Mouse (Mus musculus) kidney, adult 18-20 months (tissue): ENCODE data around the gene Sh2b1.

Experiments
- DNase-seq: peaks from one replicate; pipeline ENCODE4 v3.0.0; 2021

The Sh2b1 gene

DNA sequence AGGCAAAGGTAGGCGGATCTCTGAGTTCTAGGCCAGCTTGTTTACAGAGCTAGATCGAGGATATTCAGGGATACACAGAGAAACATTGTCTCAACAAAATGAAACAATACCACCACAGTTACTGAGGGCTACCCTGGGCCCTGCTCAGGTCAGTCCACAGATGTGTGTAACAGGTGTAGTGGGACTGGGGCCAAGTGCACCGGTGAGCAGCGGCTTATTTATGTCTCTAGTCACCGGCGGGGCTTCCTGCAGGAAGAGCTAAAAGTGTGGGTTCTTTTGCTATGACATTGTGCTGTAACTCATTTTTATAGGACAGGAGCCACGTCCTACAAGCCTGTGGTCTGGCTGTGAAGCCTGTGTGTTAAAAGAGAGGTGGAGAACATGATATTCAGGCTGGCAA lies 21.4 kb downstream of the Sh2b1 start:
- DNase-seq: no peak

DNA sequence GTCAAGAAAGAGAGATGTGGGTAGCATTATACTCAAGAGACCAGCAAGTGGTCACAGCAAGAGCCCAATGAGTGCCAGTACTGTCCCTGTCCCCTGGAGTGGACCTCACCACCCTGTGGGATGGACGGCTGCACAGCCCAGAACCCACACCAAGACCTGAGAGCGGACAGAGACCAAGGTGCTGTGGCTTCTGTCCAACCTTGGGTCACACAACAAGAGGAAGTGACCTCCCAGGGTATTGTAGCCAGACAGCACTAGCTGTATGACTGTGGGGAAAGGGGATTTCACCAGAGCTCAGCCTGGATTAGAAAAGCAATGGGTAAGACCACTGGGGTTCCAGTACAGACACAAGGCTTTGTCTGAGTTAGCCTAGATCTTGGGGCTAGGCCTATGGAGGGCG lies 23.0 kb downstream of the Sh2b1 start:
- no peak for DNase-seq

DNA sequence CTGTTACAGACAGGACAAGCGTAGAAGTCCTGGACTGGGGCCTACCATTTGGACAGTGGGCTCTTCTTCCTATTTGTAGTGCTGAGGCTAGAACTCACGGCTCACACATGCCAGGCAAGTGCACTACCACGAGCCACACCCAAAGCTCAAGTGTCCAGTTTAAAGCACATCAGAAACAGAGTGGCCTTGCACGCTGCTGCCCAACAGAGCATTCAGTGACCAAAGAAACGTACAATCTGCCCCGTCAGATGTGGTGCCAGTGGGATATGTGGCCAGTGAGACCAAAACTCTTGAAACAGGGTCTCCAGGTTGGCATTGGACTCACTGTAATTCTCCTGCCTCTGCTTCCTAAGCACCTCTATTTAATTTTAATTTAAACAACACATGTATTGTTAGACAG lies 24.6 kb downstream of the Sh2b1 start:
- DNase-seq: no peak

DNA sequence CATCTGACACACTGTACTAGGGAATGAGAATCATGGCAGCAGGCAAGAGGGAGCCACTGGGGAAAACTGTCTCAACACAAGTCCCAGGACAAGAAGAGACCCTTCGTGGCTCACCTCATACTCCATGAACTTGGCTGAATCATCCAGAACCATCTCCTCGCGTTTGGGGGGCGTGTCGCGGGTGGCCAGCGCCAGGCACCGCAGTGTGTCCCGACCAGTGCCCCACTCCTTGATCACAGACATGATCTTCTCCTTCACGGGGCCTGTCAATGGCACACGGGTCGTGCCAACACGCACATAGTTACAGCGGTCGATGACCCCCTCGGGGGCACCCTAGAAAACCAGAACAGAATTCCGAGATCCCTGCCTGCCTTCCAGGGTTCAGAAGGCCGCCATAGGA lies 25.2 kb downstream of the Sh2b1 start:
- no peak for DNase-seq

DNA sequence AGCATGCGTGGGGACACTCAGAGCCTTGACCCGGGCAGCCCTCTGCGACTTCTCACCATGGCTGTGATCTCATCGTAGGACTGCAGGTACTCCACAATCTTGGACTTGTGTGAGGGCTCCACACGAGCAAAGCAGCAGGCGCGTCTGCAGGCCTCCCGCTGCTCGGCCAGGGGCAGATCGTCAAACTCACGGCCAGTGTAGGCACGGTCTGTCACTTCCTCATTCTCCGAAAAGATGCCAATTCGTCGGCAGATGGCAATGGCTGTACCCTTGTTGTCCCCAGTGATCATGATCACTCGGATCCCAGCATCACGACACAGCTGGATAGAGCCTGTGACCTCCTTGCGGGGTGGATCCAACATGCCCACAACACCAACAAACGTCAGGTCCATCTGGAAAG lies 26.7 kb downstream of the Sh2b1 start:
- no peak for DNase-seq

DNA sequence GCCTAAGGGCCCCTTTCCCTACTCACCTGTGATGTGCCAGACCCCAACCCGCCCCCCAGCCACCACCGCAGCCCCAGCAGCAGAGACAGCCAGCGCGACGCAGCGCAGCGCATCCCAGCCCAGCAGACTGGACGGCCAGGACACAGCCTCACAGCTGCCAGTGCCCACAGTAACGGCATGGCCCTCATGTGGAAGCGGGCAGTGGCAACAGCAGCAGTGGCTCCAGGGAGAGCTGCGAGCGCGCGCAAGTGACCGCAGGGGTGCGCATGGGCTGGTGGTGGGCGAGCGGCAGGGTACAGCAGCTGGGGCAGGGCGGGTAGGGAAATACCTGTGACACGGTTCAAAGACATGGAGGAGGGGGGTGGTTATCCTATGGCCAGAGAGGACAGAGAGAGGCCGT lies 29.0 kb downstream of the Sh2b1 start:
- DNase-seq: no peak

DNA sequence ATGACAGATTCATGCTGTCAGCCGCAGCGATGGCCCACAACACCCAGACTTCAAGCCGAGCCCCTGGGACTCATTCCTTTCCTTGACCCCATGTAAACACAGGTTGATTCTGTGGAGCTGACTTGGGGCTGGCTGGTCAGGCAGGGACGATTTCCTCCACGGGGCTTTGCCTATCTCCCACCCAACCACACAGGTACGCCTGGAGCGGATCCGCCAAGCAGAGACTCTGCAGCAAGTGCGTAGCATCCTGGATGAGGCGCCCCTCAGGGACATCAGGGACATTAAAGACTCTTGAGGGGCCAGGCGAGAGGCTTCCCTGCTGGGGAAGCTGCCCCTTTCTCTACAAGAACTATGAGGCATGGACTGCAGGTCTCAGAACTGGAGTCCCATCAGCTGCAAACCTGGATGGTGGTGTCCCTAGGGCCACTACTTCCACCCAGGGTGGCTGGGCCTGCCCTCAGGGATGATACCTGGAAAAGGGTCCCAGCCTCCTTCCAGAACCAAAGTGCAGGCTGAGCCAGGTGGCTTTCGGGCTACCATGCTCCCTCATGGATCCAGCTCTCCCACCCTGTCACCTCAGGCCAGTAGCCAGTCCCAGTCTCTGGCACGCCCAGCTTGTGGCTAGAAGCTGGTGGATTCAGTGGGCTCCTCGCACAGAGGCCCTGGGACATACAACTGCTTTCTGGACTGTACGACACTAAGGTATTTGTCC lies 30.0 kb downstream of the Sh2b1 start:
- no peak for DNase-seq

DNA sequence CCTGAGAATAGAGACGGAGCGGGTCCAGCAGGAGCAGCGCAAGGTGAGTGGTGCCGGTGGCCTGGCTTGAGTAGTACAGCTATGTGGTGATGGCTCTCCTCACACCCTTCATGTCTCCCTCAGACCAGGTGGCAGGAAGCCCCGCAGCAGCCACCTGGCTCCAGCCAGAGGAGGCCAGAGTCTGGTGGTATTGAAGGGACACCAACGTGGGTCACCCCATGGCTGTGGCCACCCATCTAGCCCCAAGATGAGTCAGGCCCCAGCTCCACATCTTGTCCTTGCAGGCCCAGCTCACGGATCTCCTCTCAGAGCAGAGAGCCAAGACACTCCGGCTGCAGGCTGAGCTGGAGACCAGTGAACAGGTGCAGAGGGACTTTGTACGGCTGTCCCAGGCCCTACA lies 30.7 kb downstream of the Sh2b1 start:
- no peak for DNase-seq

DNA sequence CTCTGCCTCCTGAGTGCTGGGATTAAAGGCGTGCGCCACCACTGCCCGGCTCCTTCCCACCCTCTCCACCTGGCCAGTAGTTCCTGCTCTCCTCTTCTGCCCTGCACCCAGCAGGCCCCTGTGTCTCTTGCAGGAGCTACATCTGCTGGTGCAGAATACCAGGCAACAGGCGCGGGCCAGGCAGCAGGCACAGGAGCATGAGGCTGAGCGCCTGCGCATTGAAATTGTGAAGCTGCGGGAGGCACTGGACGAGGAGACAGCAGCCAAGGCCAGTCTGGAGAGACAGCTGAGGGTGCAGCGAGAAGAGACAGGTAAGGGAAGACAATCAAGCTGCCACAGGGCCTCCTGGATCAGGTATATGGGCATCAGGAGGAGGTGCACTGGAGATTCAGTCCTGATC lies 31.2 kb downstream of the Sh2b1 start:
- no peak for DNase-seq

DNA sequence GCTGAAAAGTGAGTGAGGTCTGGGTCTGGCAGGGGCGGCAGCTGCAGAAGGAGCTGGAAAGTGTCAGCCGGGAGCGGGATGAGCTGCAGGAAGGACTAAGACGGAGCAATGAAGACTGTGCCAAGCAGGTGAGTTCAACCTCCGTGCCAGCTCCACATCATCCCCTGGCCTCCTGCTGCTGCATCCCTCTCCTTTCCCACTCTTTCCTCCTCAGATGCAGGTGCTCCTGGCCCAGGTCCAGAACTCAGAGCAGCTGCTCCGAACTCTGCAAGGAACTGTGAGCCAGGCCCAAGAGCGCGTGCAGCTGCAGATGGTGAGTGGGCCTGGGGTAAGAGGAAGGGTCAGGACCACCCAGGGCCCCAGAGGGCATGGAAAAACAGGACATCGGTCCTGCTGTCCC lies 35.1 kb downstream of the Sh2b1 start:
- DNase-seq: no peak

DNA sequence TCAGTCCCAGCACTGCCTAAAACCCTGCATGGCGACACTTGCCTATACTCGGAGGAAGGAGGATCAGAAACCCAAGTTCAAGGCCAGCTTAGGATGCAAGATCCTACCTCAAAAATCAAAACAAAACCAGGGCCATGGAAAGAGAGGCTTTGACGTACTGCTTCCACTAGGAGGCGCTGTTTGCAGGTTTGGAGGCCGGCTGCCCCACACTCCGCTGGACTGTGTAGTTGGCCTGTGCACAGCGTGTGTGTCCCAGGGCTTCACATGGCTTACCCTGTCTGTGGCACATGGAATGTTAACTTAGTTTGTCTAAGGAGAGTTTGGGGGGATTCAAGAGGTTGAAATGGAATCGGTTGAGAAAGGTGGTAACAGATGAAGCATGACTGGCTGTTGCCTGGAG lies 38.4 kb downstream of the Sh2b1 start:
- peak; percentile 57 for DNase-seq

DNA sequence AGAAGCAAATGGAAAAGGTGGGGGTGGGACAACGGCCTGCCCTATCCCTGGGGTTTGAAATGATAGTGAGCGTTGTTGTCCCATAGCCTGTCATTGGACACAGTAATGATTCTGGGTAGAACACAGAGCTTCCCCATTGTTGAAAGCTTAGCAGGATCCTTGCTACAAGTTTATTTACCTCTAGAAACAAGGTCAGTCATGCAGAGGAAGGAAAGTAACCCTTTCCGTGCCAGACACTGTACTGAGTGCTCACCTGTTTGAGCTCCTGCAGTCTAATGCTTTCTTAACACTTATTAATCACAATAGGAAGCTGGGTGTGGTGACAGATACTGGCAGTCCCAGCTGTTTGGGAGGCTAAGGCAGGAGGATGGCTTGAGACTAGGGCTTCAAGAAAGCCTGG lies 39.4 kb downstream of the Sh2b1 start:
- no peak for DNase-seq

DNA sequence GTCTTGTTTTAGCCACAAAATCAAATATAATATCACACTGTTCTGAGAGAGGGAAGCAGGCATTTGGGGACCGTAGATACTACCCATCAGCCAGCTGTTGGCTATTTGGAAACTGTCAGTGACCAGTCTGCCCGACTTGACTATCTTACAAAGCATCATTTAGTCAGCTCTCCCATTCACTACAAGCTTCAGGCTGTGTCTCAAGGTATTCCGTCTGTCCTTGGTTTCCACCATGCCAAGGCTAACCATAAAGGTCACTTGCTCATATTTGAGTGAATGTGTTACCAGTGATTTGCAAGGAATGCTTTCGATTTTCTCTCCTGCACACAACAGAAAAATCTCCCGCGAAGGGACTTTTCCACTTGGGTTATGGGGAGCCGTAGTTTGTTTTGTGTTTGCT lies 40.5 kb downstream of the Sh2b1 start:
- DNase-seq: no peak

DNA sequence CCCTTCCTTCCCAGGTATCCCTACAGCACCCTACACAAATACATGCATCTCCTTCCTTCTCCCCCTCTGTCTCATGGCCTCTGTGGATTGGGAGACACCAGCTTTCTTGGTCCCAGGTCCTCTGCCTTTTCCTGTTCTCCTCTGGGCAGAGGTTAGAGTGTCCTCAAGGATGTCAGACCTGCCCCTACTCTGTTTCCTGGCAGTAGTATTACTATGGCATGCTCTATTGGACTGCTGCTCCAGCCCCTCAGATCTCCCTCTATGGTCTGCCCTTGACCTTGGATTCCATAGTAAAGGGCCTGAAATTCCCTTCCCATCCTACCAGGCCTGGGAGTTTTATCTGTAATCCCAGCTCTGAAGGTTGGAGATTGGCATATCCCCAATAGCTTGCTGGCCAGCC lies 45.1 kb downstream of the Sh2b1 start:
- no peak for DNase-seq

DNA sequence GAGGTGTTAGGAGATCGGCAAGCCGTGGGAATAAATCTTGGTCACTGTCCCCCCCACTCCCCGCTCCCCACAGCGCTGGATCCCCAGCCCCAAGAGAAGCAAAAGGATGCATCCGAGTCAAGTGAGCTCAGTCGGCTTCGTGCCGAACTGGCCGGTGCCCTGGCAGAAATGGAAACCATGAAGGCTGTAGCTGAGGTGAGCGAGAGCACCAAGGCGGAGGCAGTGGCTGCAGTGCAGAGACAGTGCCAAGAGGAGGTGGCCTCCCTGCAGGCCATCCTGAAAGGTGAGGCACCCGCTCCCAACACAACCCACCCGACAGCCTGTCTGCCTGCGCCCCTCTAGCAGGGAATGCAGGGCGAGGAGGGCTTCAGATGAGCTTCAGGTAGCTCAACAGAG lies 45.7 kb downstream of the Sh2b1 start:
- DNase-seq: no peak

DNA sequence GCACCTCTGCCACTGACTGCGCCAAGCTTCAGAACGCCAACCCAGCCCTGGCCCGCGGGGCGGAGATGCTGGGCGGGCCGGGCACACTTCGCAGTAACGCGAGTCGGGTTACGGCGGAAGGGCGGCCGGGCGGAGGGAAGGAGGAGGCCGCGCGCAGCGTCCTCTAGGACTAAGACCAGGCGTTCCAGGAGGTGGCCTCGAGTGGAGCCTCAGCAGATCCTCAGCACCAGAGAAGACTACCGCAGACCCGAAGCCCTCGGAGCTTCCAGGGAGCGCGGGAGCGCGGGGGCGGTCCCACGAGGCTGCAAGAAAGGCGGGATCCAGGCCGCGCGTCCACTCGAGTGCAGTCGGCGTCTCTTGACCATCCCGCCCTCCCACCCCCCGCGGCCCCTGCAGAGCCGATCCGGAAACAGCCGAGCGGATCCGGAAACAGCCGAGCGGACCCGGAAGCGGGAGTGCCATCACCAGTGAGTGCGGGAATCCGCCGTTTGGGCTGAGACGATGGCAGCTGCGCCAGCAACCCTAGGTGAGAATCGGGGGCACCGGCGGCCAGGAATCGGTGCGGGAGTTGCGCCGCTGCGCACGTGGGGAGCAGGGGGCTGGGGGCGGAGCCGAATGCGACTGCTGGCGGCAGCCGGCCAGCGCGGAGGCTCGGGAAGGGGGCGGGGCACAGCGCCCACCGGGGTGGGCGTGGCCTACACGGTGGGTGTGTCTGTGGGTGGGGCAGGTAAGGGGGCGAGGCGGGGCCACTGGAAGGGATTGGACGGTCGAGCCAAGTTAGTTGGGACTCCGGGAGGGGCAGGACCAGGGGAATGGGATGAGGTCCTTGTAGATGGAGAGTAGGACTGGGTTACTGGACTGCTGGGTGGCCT lies 46.4 kb downstream of the Sh2b1 start, which contains the start of gene Rabep2:
Gene Rabep2, plus strand, starts transcription at position 129 of the 872 bp plus-strand sequence.
- peak; percentile 98 for DNase-seq

DNA sequence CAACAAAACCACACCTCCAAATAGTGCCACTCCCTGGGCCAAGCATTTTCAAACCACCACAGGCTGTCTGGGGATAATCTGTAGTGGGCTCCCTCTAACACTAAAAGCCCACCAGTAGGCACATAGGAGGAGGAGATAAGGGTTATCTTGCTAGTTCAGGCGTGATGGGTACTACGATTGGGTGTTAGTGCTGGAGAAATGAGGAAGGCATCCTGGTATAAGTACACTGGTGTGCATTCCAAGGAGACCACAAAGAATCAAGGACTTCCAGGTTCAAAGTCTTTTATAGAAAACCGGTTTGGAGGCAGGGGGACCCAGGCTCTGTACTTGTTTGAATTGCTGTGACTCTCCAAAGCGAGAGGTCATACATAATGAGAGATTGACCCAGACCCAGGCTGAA lies 47.1 kb downstream of the Sh2b1 start:
- DNase-seq: no peak

DNA sequence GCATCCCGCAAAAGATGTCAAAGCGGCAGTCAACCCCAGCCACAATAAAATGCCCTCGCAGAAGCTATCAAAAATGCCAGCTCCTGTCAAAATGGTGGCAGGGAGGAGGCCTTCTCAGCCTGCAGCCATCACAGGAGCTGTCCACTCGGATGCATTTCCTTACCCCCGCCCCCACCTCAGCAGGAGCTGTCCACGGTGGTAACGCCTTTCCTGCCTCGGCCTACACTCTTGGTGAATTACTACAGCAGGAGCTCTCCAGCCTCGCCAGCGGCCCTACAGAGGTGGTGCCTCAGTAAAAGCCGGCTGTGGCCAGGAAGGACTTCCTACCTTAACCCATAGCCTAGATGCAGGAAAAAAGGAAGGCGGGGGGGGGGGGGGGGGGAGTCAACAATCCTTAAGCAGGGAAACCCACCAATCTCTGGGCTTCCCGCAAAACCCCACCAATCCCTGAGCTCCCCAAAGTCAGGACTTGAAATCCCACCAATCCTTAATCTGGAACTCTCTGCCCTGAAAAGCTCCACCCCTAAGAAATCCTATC lies 47.8 kb downstream of the Sh2b1 start:
- DNase-seq: no peak

DNA sequence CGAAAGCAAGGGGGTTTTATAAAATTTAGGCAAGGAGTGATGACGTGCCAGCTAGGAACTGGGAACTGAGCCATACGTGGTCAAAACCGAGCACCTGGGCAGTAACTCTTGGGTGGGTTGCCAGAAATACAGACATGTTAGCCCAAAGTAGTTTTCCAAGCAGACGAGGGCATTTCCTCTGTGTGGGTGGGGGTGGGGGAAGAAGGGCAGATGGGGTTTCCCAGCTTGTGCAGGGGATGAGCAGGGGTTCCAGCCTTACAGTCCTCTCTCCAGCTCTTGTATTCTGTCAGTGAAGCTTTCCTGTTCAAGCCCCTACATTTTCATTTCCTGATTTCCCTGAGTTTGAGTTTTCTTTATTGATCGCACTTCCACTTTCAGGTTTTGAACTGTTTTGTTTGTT lies 51.1 kb downstream of the Sh2b1 start:
- no peak for DNase-seq

DNA sequence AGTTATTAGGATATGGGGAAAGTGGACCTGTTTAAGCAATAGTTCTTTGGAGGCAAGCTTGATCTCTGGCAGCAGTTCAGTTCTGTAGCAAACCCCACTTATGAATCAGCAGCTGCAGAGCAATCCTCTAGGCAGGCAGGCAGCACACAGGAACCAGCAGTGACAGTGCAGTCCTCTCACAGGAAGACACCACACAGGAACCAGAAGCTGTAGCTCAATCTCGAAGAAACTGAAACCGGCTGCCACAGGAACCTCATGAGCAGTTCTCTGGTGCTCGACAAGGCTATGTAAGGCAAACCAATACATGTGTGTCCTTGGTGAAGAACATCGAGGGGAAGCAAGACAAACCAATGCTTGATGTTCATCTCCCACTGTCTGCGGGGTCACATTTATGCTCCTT lies 53.5 kb downstream of the Sh2b1 start:
- no peak for DNase-seq

DNA sequence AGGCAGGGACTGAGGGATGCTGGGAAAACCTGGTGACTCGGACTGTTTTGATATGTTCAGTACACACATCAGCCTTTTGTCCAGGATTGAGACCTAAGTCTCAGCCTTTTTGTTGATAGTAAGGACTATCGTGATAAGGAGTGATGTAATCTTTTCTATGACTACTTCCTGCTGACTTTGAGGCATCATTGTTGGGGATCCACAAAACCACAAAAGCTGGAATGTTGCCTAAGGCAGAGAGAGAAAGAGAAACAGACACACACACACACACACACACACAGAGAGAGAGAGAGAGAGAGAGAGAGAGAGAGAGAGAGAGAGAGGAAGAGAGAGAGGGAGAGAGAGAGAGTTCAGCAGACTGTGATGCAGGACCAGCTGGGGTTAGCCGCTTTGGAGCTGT lies 56.7 kb downstream of the Sh2b1 start:
- no peak for DNase-seq

DNA sequence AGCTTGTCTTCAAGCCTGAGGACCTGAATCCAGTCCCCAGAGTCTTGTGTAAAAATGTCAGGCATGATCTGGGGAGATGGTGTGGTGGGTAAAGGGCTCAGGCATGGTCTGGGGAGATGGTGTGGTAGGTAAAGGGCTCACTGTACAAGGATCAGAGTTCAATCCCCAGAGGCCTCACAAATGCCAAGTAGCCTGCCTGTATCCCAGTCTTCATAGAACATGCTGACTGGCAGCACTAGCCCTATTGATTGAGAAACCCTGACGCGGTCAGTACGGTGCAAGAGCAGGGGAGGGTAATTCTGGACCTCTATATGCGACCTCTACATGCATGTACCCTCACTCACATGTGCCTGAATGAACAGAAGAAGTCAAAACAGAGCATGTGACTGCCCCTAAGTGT lies 57.6 kb downstream of the Sh2b1 start:
- no peak for DNase-seq

DNA sequence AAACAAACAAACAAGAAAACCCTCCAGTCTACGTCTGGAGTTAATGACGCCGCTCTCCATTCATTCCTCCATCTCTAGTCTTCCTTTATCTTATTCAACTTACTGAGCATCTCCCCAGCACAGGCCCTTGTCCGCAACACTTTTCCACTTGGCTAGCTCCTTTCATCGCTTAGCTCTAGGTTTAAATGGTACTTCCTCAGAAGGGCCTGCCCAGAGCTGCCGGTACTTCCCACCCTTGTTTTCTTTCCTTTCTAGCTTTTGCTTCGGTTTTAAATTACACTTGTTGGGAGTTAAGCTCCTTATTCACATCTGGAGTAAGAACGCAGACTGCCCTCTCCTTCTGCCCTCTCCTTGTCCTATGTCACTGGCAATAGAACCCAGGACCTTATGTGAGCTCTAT lies 58.2 kb downstream of the Sh2b1 start:
- DNase-seq: no peak
